Mouse (Mus musculus) lung, adult 2 months (tissue): ENCODE data around the gene Med18.

Experiments
- CTCF ChIP-seq: fragments of 200-500 bp; IDR thresholded peaks from 2 replicates; pipeline ENCODE4 v1.5.1; 2011; ENCODE audit warnings: mild to moderate bottlenecking, low read length, control low read depth; ENCODE audit not compliant: insufficient read depth
- POLR2A ChIP-seq: fragments of 200-500 bp; IDR thresholded peaks from 2 replicates; pipeline ENCODE4 v1.6.1; 2011; ENCODE audit warnings: low read depth, mild to moderate bottlenecking, control low read depth, low read length, borderline replicate concordance; ENCODE audit errors: extremely low read depth

GRCm38 (mm10) chr4:132421923-132422782, 41.6 kb downstream of the Med18 start, which contains the start of gene Phactr4:
- TF ChIP-seq CTCF (no peak), POLR2A (peak; percentile 74)
